Mouse (Mus musculus) hindbrain, postnatal 0 days (tissue): Measurements from ENCODE around the gene Hebp2. TPM values are rescaled to one million over a fixed set of nuclear protein-coding genes. Genes with fewer than 3 reads are reported as not detected.

ENCODE experiments used
- ATAC-seq: fragments of 200-750 bp; cut with Nextera tagmentation; 2 replicates; pipeline ENCODE4 v1.8.0; 2017; ENCODE audit warnings: mild to moderate bottlenecking, moderate TSS enrichment, moderate library complexity
- DNase-seq: peaks from one replicate; pipeline ENCODE4 v3.0.0-alpha.2; 2015; ENCODE audit warnings: low spot score
- H3K27ac ChIP-seq: fragments of 300-500 bp; sonication (generic); 2 replicates; pipeline ENCODE4 v1.5.1; 2014; ENCODE audit warnings: mild to moderate bottlenecking
- H3K27me3 ChIP-seq: fragments of 300-500 bp; sonication (generic); 2 replicates; pipeline ENCODE4 v1.6.1; 2014; ENCODE audit warnings: low read length, mixed read lengths; ENCODE audit not compliant: insufficient read depth
- H3K36me3 ChIP-seq: fragments of 300-500 bp; sonication (generic); 2 replicates; pipeline ENCODE4 v1.6.1; 2014; ENCODE audit warnings: low read length, mixed read lengths; ENCODE audit not compliant: insufficient read depth
- H3K4me1 ChIP-seq: fragments of 300-500 bp; sonication (generic); 2 replicates; pipeline ENCODE4 v1.6.1; 2014; ENCODE audit warnings: antibody characterized with exemption, low read length, mixed read lengths; ENCODE audit not compliant: insufficient read depth
- H3K4me2 ChIP-seq: fragments of 300-500 bp; sonication (generic); 2 replicates; pipeline ENCODE4 v1.6.1; 2014; ENCODE audit warnings: low read depth, mild to moderate bottlenecking, low read length, moderate library complexity, mixed read lengths
- H3K4me3 ChIP-seq: fragments of 300-500 bp; sonication (generic); 2 replicates; pipeline ENCODE4 v1.5.1; 2014; ENCODE audit warnings: low read length
- H3K9ac ChIP-seq: fragments of 300-500 bp; sonication (generic); replicated peaks from 2 replicates; pipeline ENCODE4 v1.6.1; 2014; ENCODE audit warnings: mild to moderate bottlenecking, low read length, moderate library complexity, mixed read lengths
- H3K9me3 ChIP-seq: fragments of 300-500 bp; sonication (generic); 2 replicates; pipeline ENCODE4 v1.6.1; 2016; ENCODE audit warnings: low read length, mixed read lengths
- CTCF ChIP-seq: IDR thresholded peaks from 2 replicates; pipeline ENCODE4 v1.5.1; 2016; ENCODE audit warnings: antibody characterized with exemption, control low read depth, low read depth
- WGBS: fragments of 180-500 bp; shearing (Covaris S2); extraction: QIAGEN DNeasy Blood & Tissue Kit; methylation state at CpG from one replicate; pipeline ENCODE4 v1.1.7; 2014; 5-methylcytosine and 5-hydroxymethylcytosine counted together
- polyA plus RNA-seq: library from polyadenylated mRNA; unstranded; fragments of >200 nt; fragmentation: Nextera tagmentation; extraction: Ambion mirVana; gene quantifications from 2 replicates; pipeline ENCODE4 v1.2.1, GENCODE M21; 2015
- total RNA-seq: library from RNA; depleted of rRNA; stranded (reverse); fragments of >200 nt; gene quantifications from 2 replicates; pipeline ENCODE4 v1.2.3, GENCODE M21; 2014

Hebp2 gene
- total and polyA plus RNA-seq, 2 experiments from 2014 or later: 5.1 to 14.9 TPM

DNA sequence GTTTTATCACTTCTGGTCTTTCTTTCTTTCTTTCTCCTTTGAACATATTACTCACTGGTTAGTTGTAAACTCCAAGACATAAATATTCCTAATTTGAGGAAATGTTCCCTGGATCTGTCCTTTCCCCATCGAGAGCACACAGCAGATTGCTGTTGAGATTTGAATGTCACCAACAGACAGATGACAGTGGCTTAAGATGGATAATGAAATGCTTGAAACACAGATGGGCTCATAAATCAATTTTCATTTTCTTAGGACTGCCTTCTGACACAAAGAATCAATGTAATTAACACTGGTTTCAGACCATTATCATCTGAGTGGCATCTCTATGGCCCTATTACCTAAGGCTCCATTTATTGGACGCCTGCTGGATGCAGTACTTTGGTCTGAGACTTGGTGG lies 23.3 kb downstream of the Hebp2 start:
- Histone ChIP-seq H3K9me3 (no peaks in the 10 kb centered on the region), H3K4me3 (no peak overlapping the region), H3K27me3 (no peaks in the 10 kb centered on the region), H3K4me2 (no peak overlapping the region), H3K27ac (no peak overlapping the region), H3K9ac (no peak overlapping the region), H3K4me1 (0 out of 2 replicates have a peak, but pooled peaks cover 12% of the 10 kb centered on the region), H3K36me3 (peaks cover 9% of the 10 kb centered on the region; the same call in 1 of the 2 replicates)
- WGBS: 56% methylated on average over 2 of the region's 2 CpGs
- no peak for ATAC-seq
- no peak for TF ChIP-seq CTCF
- no peak for DNase-seq

DNA sequence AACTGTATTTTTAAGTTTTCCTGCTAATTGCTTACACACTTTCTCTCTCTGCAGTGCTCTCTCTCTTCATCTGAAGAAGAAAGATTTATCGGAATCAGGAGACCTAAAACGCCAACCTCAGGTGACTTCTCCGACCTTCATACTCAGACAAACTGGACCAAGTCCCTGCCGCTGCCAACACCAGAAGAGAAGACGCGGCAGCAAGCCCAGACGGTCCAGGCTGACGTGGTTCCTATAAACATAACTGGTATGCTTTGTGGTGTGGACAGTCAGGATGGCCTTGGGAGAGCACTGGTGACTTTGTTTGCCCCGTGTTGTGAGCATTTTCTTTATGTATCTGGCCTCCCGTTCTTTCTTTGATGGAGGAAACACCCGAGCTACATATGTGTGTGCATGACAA lies 34.4 kb downstream of the Hebp2 start:
- WGBS: 90% methylated on average over 11 of the region's 11 CpGs
- DNase-seq: no peak
- Histone ChIP-seq H3K27me3 (no peaks in the 10 kb centered on the region), H3K9ac (no peak overlapping the region), H3K9me3 (no peaks in the 10 kb centered on the region), H3K36me3 (no peaks in the 10 kb centered on the region; the same call in 1 of the 2 replicates), H3K4me1 (peaks cover 4% of the 10 kb centered on the region; the same call in 1 of the 2 replicates), H3K27ac (no peak overlapping the region), H3K4me2 (no peak overlapping the region), H3K4me3 (no peak overlapping the region)
- no peak for TF ChIP-seq CTCF
- no peak for ATAC-seq

DNA sequence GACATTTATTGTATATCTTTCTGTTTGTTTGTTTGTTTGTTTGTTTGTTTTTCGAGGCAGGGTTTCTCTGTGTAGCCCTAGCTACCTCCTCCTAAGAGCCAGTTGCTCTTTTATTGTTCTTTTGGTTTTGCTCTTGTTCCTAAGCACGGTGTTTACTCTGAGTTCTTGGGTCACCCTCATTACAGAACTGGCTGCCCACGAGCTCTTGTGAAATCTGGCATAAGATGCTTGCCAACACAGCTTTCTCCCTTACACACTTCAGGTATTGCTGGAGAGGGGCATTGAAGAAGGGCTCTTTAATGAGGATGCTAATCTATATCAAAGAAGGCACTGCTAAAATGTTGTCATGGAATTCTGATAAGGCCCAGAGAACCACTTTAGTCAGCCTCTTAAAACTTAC lies 35.2 kb downstream of the Hebp2 start:
- Histone ChIP-seq H3K27me3 (no peaks in the 10 kb centered on the region), H3K4me2 (no peak overlapping the region), H3K36me3 (no peaks in the 10 kb centered on the region; the same call in 1 of the 2 replicates), H3K9me3 (no peaks in the 10 kb centered on the region), H3K4me1 (peaks cover 6% of the 10 kb centered on the region), H3K4me3 (no peak overlapping the region), H3K9ac (no peak overlapping the region), H3K27ac (no peak overlapping the region)
- DNase-seq (no peak), ATAC-seq (no peak)
- WGBS: 61% methylated on average over 3 of the region's 3 CpGs
- TF ChIP-seq CTCF: no peak

DNA sequence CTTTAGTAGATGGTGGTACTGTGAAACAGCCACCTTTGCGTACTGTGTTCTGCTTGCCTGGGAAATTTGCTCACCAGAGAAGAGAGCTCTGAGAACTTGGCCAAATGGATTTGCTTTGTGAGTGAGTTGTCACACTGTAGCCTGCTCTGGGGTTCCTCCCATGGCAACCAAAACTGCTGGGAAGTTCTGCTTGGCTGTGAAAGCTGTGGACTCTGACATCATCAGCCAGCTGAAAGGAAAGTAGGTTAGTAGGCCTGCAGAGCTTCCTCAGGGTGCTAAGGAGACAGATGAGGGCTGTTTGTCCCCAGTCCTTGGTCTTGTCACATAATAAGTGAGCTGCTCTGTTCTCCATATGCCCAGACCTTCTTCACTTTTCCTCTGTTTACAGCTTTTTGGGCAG lies 37.3 kb downstream of the Hebp2 start:
- Histone ChIP-seq H3K4me3 (no peak overlapping the region), H3K36me3 (no peaks in the 10 kb centered on the region; the same call in 1 of the 2 replicates), H3K27ac (peak overlapping the region; percentile 75; the same call in 1 of the 2 replicates), H3K9me3 (no peaks in the 10 kb centered on the region), H3K9ac (no peak overlapping the region), H3K27me3 (no peaks in the 10 kb centered on the region), H3K4me1 (peaks cover 11% of the 10 kb centered on the region), H3K4me2 (no peak overlapping the region)
- no peak for TF ChIP-seq CTCF
- ATAC-seq (peak; percentile 94), DNase-seq (peak; percentile 75)
- 50% methylated on average over 1 of the region's 1 CpGs for WGBS

DNA sequence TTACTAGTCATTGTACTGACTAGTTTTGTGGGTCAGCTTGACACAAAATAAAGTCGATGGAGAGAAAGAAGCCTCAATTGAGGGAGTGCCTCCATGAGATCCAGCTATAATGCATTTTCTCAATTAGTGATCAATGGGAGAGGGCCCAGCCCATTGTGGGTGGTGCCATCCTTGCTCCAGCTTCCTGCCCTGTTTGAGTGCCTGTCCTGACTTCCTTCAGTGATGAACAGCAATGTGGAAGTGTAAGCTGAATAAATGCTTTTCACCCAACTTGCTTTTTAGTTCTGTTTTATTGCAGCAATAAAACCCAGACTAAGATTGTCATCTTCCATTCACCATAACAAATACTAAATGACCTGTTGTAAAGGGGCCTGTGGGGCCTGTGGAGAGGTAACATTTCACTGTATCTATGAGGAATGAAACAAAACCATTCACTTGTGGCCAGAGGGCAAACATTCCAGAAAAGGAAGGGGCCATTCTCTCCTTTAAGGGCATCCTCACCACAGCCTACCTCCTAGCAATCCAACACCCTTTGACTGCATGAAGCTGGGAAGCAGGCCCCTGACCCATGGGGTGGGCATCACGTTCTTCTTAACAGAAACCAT lies 37.9 kb downstream of the Hebp2 start:
- no peaks in the 10 kb centered on the region; the same call in 1 of the 2 replicates for H3K36me3 ChIP-seq
- peak; percentile 39; the same call in 1 of the 2 replicates for ATAC-seq
- H3K4me1 ChIP-seq: peaks cover 11% of the 10 kb centered on the region
- TF ChIP-seq CTCF: no peak
- 55% methylated on average over 2 of the region's 2 CpGs for WGBS
- H3K27me3 ChIP-seq: no peaks in the 10 kb centered on the region
- no peak overlapping the region for H3K4me2 ChIP-seq
- no peak for DNase-seq
- no peaks in the 10 kb centered on the region for H3K9me3 ChIP-seq
- peak overlapping the region; percentile 75 for H3K27ac ChIP-seq
- H3K9ac ChIP-seq: no peak overlapping the region
- no peak overlapping the region for H3K4me3 ChIP-seq

DNA sequence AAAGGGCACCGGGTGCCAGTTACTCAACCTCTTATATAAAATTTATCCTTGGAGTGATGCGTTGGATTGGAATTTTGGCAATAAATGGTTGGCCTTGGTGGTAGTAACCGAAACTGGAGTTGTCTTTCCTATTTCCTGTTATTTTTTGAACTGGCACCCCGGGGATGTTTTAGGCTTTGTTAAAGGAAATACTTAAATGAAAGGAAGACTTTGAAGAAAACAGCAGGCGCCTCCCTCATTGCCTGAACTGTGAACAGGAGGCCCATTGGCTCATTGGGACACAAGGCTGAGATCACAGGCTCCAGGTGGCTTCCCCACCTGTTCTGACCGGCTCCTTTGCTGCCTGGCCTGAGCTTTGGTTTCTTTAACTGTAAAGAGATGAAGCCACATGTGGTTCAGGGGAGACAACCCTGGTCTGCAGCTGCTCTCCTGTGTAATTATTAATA lies 39.4 kb downstream of the Hebp2 start:
- H3K27ac ChIP-seq: peak overlapping the region; percentile 29; the same call in 1 of the 2 replicates
- H3K27me3 ChIP-seq: no peaks in the 10 kb centered on the region
- no peak overlapping the region for H3K9ac ChIP-seq
- H3K9me3 ChIP-seq: no peaks in the 10 kb centered on the region
- ATAC-seq (no peak), DNase-seq (no peak)
- no peak overlapping the region for H3K4me2 ChIP-seq
- H3K36me3 ChIP-seq: no peaks in the 10 kb centered on the region; the same call in 1 of the 2 replicates
- peaks cover 11% of the 10 kb centered on the region for H3K4me1 ChIP-seq
- WGBS: 47% methylated on average over 6 of the region's 6 CpGs
- H3K4me3 ChIP-seq: no peak overlapping the region
- TF ChIP-seq CTCF: no peak

DNA sequence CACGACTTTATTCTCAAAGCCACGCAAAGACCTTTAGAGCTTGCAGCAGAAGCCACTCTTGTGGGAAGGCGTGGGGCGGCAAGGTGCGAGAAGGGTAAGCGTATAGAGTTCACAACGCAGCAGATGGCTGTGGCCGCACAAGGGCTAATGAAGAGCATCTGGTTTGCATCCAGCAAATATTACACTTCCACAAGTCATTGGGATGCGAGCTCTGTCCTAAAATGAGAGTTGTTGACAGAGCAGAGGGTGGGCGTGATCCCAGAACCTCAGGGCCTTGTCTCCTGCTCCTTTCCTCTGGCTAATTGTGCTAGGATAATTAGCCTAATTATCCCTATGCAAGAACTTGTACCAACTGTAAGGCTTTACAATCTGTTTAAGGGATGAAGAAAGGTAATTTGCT lies 40.2 kb downstream of the Hebp2 start:
- Histone ChIP-seq H3K27me3 (no peaks in the 10 kb centered on the region), H3K27ac (peak overlapping the region; percentile 27; the same call in 1 of the 2 replicates), H3K9me3 (no peaks in the 10 kb centered on the region), H3K4me2 (no peak overlapping the region), H3K4me1 (peaks cover 11% of the 10 kb centered on the region), H3K4me3 (no peak overlapping the region), H3K9ac (no peak overlapping the region), H3K36me3 (no peaks in the 10 kb centered on the region)
- 62% methylated on average over 10 of the region's 10 CpGs for WGBS
- no peak for TF ChIP-seq CTCF
- no peak for ATAC-seq
- peak; percentile 33 for DNase-seq
